Mouse (Mus musculus) heart, adult 11 months (tissue): ENCODE results near the gene Hoxc8.

Experiments used
- DNase-seq: peaks from one replicate; pipeline ENCODE4 v3.0.0; 2022

Hoxc8 gene

DNA sequence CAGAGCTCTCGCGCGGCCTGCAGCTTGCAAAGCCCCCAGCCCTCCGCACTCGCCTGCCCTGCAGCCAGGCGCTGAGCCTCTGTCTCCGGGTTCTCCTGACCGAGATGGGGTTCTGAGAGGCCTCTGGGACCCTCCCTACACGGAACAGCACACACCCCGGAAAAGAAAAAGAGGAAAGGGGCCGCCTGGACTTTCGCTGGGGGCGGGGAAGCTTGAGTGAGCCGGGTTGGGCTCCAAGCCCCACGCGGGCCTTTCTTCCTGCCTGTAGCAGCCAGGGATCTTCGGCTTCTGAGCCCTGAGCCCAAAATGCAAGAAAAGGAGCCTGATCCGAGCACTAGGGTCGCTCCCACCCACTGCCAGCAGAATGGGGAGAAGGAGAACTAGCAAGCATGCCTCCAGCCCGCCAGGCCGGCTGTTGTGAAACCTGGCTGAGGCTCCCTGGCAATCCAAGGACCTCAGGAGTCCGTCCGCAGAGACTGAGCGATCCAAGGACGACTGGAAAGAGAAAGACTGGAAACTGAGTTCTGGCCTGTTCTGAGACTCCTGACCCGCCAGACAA, 21.6 kb downstream of the Hoxc8 start:
- DNase-seq, result peak; percentile 84

DNA sequence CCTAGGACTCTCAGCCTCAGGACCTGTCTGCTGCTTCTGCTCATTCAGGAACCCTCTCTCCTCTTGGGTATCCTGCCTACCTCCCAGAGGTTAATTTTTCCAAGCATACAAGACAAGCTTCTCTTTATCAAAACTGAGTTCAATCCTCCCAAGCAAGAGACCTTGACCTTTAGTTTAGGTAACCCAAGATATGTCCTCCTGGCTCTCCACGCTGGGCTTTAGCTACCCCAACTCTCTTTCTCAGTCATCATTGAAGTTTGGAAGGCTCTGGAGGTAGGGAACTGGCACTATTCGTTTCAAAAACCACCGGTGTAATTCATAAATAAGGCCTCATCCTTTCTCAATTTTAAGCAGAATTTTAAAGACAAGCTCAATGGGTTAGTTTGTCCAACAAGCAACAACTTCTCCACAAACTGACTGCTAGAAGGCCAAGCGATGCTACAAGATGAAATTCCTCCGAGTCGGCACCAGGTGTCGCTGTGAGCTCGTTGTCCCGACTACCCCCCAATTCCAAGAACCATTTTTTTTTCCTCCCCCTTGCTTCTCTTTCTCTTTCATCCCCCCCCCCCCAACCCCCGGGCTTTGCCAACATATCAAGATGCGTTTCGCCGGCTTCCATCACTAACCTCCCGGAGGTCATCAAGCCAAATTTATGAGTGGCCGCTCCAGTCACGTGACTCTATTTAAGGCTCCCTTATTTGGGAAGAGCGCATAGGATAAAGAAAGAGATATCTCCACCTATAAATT, 23.0 kb downstream of the Hoxc8 start:
- DNase-seq, result peak; percentile 90

DNA sequence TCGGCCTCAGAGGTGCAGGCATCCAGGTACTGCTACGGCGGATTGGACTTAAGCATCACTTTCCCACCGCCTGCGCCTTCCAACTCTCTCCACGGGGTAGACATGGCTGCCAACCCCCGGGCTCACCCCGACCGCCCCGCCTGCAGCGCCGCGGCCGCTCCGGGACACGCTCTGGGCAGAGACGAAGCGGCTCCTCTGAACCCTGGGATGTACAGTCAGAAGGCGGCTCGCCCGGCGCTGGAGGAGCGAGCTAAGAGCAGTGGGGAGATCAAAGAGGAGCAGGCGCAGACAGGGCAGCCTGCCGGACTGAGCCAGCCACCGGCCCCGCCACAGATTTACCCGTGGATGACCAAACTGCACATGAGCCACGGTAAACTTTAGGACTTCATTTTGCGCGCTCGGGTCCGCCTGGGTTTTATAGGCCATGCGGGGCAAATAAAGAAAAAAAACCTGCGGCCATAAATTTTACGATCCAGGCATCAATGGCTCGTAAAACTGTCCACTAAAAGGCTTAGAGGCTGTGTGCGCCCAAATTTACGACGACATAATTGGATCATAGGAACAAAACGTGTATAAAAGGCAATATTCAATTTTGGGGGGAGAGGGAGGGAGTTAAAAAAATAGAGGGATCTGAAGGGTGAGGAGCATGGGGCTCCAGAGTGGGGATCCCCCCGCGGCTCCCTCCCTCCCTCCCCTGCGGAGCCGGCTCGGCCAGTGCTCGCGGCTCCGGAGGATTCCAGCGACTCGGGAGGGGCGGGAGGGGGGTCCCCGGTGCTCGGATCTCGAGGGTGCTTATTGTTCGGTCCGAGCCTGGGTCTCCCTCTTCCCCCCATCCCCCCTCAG, 24.0 kb downstream of the Hoxc8 start:
- peak; percentile 90 for DNase-seq

DNA sequence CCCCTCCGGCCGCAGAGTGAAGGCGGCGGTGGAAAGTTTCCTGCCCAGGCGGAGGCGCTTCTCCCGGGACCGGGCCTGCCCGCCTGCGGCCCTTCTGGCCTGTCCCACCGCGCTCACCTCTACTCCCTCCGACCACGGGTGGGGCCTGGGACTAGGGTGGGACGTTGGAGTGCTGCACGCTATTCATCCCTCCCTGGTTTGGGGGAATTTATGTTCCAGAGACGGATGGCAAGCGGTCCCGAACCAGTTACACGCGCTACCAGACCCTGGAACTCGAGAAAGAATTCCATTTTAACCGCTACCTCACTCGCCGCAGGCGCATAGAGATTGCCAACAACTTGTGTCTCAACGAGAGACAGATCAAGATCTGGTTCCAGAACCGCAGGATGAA, 24.6 kb downstream of the Hoxc8 start:
- DNase-seq, result peak; percentile 89

DNA sequence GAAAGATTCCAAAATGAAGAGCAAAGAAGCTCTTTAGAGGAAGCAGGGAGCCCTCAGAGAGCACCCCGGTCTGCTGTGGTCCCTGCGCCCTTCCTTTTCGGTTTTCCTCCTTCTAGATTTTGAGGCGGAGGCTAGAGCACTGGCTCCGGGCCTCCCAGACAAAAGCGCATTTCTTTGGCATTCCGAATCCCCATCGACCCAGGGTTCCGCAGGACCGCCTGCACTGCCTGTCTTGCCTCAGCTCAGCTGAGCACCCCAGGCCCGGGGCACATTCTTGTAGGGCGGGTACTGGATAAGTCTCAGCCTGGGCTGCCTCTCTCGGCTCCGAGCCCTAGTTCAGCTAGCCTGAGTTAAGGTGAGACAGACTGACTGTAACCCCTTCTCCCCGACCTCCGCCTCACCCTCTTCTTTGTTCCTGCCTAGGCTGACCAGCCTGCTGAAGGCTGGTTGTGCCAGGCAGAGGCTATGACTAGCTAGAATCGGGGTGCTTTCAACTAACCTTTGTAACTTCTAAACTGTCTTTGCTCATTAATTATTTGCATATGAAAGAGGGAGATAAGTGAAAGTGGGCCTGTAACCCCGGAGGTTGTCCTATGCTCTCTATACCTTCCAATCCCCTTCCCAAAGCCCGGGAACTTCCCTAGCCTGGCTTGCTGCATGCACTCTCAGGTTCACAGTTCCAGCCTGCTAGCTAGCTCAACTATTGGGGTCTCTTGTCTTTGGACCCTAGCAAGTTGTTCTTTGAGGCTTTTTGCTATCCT, 25.2 kb downstream of the Hoxc8 start:
- peak; percentile 83 for DNase-seq

DNA sequence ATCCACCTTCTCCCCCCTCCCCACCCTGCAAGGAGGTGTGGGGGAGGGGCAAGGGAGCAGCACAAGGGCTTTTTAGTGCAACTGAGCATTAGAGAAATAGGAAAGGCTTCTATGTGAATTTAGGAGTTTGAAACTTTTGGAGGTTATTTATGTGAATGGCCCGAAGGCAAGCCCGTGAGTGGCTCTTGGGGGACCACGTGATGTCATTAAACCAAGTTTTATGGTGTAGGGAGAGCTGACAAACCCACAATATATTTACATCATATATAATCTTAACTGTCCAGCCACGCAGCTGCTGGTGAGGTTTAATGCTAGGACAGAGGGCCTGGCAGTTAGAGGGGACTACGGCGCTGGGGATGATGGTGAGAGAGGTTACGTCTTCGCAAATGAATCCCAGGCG, 28.2 kb downstream of the Hoxc8 start, which contains the start of gene Hoxc4:
Gene Hoxc4, plus strand, starts transcription at position 299 of the 400 bp plus-strand sequence.
- no peak for DNase-seq

DNA sequence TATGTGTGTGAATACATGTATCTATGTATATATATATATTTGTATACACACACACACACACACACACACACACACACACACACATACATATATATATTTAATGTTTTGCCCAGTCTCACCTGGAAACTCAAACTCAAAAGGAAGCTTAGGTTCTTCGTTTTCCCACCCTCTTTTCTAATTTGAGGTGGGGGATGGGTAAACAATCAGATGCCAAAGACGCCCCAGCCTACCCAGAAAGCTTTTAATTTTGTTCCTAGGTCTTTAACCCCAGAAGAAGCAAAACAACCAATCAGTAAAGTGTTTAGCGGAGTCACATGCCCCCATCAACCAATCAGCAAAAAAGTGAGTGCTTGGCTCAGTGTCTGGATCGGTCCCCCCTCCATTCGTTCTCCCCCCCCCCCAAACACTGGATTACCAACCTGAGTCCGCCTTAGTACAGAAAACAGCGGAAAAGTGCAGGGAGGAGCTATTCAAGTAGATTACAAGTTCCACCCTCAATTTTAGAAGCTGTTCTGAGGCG, 30.6 kb downstream of the Hoxc8 start:
- DNase-seq, result no peak

DNA sequence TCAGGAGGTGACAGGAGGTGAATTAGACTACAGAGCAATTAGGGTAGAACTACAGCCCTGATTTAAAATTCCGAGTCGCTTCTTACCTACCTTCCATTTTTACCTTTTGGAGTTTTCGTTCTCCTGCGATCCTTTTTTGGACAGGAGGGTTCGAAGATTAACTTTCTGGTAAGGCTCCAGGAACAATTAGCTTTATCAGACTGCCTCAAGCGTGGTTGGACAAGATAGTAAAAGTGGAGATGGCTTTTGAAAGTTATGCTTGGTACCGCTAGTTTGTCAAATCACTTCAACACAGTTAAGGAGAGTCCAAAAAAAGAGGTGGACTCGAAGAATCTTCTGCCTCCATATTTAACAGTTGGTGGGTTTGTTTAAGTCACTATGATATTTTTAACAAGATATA, 31.1 kb downstream of the Hoxc8 start:
- no peak for DNase-seq

DNA sequence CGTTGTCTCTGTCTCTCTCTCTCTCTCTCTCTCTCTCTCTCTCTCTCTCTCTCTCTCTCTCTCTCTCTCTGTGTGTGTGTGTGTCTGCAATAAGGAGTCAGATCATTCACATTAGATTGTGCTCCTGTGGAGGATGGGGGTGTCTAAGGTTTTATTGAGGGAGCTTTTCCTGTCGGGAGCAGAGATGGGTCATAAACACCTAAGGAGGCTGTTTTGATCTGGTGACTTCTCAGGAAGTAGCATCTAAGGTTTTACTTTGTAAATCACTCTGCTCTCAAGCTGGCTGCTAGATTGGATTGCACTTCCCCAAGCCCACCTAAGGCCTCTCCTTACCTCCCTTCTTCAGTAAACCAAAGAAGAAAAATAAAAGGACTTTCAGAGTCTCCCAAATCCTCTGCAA, 33.7 kb downstream of the Hoxc8 start:
- DNase-seq, result no peak

DNA sequence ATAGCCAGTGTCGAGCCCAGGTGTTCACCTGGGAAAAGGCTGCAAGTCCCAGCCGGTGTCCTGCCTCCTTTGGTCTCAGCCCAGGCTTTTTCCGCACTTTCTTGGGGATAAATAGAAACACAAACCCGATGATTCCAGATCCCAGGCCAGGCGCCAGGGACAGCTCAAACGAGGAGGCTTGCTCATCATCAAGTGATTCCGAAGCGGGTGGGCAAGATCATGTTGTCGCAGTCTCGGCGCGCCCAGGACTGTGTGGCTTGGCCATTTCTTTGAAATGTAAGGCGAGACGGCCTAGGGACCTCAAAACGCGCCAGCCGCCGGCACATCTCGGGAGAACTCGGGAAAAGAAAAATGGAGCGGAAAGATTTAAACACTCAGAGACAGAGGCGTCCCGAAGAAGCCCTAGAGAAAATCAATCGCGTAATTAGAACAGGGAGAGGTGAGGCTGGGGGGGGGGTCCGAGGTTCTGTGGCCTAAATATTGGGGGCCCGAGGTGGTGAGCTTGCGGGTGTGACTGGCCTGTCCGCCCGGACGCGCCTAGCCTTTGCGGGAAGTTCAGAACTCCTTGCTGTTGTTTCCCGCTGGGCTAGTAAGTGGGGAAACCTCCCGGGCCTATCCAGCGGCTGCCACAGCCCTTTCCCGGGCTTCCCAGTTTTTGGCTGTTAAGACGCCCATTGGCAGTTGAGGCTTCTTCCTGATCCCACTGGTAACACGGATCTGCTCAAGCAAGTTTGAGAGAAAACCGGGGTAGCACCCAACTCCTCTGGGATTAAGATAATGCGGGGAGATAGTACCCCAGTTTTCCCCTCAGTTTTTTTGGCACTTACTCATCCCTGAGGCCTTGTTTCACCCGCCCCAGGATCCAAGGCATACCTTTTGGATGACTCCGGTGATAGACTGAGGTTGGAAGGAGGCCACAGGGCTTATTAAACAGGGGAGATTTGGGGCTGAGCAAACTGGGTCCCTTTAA, 37.1 kb downstream of the Hoxc8 start:
- no peak for DNase-seq

DNA sequence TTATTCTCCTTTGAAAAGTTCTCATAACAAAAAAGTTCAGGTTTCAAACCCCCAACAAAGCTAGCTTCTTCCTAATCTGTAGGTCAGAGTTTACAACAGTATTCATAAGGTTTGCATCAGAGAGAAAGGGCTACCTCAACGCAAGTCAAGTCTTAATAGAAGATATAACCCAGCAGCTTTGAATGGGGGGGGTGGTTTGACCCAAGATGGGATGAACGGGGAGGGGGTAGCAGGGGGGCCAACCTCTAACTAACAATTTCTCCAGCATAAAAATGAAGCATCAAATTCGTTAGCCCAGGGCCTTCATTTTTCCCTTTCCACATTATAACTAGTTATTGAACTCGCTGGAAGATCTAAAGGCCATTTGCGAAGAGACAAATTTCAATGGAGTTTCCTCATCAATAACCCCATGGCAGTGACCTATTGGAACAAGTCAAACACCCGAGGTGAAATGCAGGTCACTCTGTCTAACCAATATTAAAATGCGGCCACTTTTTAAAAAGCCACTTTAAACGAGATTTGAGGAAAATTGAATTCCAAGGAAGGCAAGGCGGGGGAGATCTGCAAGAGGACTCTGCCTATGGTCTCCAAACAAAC, 38.6 kb downstream of the Hoxc8 start:
- no peak for DNase-seq

DNA sequence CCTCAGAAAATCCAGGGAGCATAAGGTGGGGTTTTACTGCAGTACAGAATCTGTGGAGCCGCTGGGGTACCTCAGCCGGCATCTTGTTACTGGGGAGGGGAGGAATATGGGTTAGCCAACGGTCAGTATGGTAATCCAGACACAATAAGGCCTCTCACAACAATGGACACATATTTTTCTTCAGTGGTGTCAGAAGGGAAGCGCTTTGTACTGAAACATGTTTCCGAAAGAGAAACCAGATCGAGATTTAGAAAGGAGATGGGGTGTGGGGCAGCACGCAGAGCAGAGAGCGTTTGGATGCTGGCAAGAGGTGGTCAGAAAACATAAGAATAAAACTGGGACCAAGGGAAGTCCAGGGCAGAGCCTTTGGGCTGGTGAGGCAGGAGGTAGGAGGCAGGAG, 39.7 kb downstream of the Hoxc8 start:
- no peak for DNase-seq

DNA sequence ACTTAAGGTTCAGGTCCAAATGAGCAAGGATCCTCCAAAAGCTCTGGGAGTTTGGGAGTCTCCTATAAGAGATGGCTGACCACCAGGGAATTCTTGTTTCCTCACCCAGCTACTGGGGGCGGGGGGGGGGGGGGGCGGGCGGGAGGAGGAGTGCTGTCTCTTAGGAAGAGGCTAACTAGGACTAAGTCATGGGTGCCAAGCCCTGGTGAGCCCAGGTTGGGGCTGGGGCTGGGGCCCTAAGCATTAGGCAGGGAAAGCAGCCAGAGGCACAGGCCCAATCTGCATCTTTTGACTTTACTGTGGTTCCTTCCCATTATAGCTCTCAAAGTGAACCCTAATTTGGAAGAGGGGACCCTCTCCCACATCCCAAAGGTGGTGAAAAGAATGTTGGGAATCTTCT, 41.8 kb downstream of the Hoxc8 start:
- no peak for DNase-seq

DNA sequence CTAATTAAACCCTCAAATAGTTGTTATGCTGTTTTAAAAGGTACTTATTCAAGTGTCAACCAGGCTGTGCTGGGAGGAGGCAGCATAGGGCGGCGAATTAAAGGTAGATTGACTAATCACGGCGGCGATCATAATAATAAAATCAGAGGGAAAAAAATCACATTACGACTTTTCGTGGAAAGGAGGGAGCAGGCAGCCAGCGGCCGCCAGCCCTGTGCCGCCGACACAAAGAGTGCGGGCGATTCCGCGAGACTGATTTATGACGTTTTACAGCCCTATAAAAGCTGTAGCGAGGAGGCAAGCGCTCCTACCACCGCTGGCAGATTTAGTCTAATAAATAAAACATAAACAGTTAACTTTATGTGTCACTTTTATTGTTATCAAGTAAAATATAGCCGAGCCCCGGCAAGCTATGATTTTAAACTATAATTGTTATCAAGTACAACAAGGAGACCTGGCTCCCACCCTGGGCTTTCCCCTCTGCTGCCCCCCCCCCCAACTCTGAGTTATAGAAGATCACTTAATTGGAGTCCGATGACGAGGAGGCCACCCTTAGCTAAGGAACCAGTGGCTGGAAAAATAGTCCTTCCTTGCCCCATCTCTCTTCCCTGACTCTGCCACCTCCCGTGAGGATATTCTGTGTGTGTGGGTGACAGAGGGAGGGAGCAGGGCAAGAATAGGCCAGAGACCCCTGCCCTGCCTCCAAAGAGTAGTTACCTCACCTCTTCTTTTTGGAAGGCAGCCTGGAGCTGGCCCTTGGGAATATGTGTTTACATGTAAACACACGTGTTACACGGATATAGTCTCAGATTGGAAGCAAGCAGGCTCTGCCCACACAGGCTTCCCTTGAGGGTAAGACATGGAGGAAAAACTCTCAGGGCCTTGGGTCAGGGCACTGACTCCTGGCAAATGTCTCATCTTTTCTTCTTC, 42.5 kb downstream of the Hoxc8 start:
- DNase-seq, result no peak

DNA sequence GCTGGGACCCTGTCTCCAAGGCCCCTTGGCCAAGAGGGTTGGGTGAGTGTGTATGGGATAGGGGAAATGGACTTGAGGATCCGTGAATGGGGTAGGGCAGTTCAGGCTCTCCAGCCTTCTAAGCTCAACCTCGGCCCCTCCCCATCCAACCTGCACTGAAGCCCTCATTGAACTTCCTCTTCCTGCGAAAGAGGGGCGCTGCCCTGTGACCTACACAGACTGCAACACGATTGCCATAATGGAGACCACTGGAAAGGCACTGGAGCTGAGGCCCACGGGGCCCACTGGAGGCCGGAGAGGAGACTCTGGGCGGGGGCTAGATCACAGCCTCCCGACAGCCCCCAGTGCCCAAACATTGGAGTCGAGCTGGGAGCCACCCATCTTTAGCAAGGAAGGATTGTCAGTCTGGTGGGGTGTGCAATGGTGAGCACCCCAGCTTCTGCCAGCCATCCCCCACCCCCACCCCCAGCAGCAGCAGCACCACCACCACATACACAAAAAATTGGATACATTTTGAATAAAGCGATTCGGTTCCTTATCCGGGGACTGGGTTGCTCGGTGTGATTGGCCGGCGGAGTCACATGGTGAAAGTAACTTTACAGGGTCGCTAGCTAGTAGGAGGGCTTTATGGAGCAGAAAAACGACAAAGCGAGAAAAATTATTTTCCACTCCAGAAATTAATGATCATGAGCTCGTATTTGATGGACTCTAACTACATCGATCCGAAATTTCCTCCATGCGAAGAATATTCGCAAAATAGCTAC, 43.8 kb downstream of the Hoxc8 start:
- DNase-seq, result peak; percentile 96

DNA sequence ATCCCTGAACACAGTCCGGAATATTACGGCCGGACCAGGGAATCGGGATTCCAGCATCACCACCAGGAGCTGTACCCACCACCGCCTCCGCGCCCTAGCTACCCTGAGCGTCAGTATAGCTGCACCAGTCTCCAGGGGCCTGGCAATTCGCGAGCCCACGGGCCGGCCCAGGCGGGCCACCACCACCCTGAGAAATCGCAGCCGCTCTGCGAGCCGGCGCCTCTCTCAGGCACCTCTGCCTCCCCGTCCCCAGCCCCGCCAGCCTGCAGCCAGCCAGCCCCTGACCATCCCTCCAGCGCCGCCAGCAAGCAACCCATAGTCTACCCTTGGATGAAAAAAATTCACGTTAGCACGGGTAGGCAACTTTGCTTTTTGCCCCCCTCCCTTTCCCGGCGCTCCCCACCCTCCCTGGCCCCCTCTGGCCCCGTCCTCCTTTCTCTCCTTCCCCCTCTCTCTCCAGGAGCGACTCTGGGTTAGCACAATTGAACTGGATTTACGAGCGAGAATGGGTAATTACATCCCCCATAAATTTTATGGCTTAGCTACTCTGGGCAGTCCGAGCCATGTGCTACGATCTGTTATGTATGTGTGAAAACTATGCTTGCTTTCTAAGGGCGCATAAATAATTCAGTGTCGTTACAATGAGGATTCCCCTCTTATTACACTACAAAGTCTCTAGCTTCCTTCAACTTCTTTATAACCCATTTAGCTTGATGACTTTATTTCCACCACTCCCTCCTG, 44.6 kb downstream of the Hoxc8 start:
- no peak for DNase-seq

DNA sequence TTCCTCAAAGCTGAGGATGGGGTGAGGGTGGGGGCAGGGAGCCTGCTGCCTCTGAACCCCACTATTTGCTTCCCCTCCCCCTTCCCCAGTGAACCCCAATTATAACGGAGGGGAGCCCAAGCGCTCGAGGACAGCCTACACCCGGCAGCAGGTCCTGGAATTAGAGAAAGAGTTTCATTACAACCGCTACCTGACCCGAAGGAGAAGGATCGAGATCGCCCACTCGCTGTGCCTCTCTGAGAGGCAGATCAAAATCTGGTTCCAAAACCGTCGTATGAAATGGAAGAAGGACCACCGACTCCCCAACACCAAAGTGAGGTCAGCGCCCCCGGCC, 45.1 kb downstream of the Hoxc8 start:
- DNase-seq, result no peak

DNA sequence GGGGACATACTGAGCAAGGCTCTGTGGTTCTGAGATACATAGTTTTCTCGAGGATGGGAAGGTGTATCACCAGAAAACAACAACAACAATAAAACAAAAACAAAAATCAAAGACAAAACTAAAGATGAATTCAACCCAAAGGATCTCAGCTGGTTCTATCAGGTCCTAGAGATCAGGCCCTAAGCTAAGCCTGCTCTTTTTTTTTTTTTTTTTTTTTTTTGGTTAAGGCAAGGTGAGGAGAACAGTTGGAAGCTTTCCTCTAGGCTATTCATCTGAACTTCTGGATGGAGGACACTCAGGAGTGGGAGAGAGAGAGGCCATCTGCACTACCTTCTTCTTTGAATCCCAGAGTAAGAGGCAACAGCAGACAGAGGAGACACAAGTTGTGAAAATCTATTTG, 47.2 kb downstream of the Hoxc8 start:
- DNase-seq, result no peak
